Mouse (Mus musculus): ENCODE data around the gene En2. TPM values are rescaled to one million over a fixed set of nuclear protein-coding genes. Genes with fewer than 3 reads are reported as not detected.

Gene En2
- polyA plus RNA-seq, 1 experiment from 2014 or later, result 0.58 TPM

DNA sequence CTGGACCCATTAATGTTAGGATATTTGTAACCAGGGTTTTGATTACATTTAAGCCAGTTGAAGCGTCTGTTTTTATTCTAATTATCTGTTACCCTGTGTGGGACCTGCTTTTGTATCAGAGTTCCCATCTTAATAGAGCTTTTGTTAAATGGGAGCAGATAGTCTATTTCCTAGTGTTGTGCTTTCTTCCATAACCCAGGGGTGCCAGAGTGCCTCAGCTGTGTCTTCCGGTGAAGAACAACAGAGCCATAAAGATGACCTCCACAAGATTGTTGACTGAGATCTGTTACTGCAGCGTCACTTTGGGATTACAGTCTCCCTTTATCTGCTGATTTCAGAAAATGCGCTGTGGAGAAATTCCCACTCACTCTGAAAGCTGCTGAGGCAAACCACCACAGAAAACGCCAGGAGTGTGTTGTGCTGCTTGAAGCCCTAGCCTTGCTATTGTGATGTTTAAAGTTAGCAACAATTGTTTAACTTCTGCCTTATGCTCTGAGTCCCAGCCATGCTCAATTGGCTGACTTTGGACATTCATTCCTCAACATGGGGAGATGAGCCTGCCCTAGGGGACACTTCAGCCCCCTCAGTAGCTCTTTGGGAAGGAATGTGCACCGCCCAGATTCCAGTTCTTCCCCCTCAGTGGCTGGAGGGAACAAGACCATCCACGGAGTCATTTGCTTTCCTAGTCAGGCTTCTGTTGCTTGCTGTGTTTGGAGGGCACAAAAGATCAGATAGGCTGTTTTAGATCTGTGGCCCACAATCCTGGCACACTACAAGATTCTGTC, 33.8 kb downstream of the En2 start:
- peaks cover 19% of the 10 kb centered on the region for H3K27me3 ChIP-seq
- no peak overlapping the region for H3K4me2 ChIP-seq
- H3K4me3 ChIP-seq, result no peak overlapping the region
- no peaks in the 10 kb centered on the region for H3K36me3 ChIP-seq
- no peak for ATAC-seq (ENCODE audit: low FRiP score)
- H3K9ac ChIP-seq, result no peak overlapping the region
- no peaks in the 10 kb centered on the region for H3K9me3 ChIP-seq
- 0 out of 2 replicates have a peak, but pooled peaks cover 10% of the 10 kb centered on the region for H3K4me1 ChIP-seq (replicated peaks)
- no peak overlapping the region for H3K27ac ChIP-seq
- 37% methylated on average over 7 of the region's 7 CpGs for WGBS

GRCm38 (mm10) chr5:28203086-28203485, 37.6 kb downstream of the En2 start:
- ATAC-seq (ENCODE audit: low FRiP score), result no peak
- H3K27ac ChIP-seq, result no peak overlapping the region
- H3K4me2 ChIP-seq, result no peak overlapping the region
- H3K9me3 ChIP-seq, result no peaks in the 10 kb centered on the region
- WGBS, result 79% methylated on average over 6 of the region's 6 CpGs
- no peaks in the 10 kb centered on the region for H3K36me3 ChIP-seq
- H3K4me1 ChIP-seq (replicated peaks), result 0 out of 2 replicates have a peak, but pooled peaks cover 6% of the 10 kb centered on the region
- no peak overlapping the region for H3K4me3 ChIP-seq
- no peak overlapping the region for H3K9ac ChIP-seq
- H3K27me3 ChIP-seq, result peaks cover 50% of the 10 kb centered on the region

GRCm38 (mm10) chr5:28204678-28205077, 39.2 kb downstream of the En2 start:
- H3K27ac ChIP-seq, result no peak overlapping the region
- no peaks in the 10 kb centered on the region for H3K36me3 ChIP-seq
- no peak overlapping the region for H3K9ac ChIP-seq
- H3K4me2 ChIP-seq, result no peak overlapping the region
- ATAC-seq (ENCODE audit: low FRiP score), result no peak
- peaks cover 3% of the 10 kb centered on the region; the same call in 1 of the 2 replicates for H3K4me1 ChIP-seq (replicated peaks)
- 79% methylated on average over 2 of the region's 2 CpGs for WGBS
- H3K27me3 ChIP-seq, result peaks cover 62% of the 10 kb centered on the region
- H3K9me3 ChIP-seq, result no peaks in the 10 kb centered on the region
- no peak overlapping the region for H3K4me3 ChIP-seq

DNA sequence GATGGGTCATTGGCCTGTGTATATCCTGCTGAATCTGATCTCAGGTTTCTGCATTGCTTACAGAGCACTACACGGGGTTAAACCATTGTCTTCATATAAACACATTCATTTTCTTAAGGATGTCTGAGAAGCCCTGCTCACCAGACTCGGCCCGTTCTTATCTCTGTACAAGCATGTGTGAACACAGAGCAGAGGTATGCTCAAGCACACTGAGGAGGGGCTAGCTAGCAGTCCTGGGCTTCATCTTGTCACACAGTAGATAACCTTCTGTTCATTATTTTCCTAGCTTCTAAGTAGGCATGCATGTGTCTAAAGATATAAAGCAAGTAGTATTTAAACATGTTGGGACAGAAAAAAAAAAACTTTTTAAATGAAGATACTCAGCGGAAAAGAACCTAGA, 41.0 kb downstream of the En2 start:
- Histone ChIP-seq H3K27ac (no peak overlapping the region), H3K36me3 (no peaks in the 10 kb centered on the region), H3K4me2 (peak overlapping the region; percentile 15; the same call in 1 of the 2 replicates), H3K9ac (no peak overlapping the region), H3K4me1 (replicated peaks) (peaks cover 17% of the 10 kb centered on the region), H3K9me3 (no peaks in the 10 kb centered on the region), H3K4me3 (no peak overlapping the region), H3K27me3 (peaks cover 77% of the 10 kb centered on the region)
- ATAC-seq (ENCODE audit: low FRiP score), result no peak
- 71% methylated on average over 4 of the region's 4 CpGs for WGBS

- H3K27me3 ChIP-seq, result peaks cover 83% of the 10 kb centered on the region
- H3K9me3 ChIP-seq, result no peaks in the 10 kb centered on the region
- peak overlapping the region; percentile 26 for H3K4me2 ChIP-seq
- H3K27ac ChIP-seq, result no peak overlapping the region
- H3K4me1 ChIP-seq (replicated peaks), result peaks cover 23% of the 10 kb centered on the region
- ATAC-seq (ENCODE audit: low FRiP score), result no peak
- 68% methylated on average over 4 of the region's 4 CpGs for WGBS
- H3K36me3 ChIP-seq, result no peaks in the 10 kb centered on the region
- H3K4me3 ChIP-seq, result 0 out of 2 replicates have a peak overlapping the region, but pooled peaks have one; percentile 5
- H3K9ac ChIP-seq, result 0 out of 2 replicates have a peak overlapping the region, but pooled peaks have one; percentile 46
Observed at GRCm38 (mm10) chr5:28207043-28207442, 41.5 kb downstream of the En2 start.

DNA sequence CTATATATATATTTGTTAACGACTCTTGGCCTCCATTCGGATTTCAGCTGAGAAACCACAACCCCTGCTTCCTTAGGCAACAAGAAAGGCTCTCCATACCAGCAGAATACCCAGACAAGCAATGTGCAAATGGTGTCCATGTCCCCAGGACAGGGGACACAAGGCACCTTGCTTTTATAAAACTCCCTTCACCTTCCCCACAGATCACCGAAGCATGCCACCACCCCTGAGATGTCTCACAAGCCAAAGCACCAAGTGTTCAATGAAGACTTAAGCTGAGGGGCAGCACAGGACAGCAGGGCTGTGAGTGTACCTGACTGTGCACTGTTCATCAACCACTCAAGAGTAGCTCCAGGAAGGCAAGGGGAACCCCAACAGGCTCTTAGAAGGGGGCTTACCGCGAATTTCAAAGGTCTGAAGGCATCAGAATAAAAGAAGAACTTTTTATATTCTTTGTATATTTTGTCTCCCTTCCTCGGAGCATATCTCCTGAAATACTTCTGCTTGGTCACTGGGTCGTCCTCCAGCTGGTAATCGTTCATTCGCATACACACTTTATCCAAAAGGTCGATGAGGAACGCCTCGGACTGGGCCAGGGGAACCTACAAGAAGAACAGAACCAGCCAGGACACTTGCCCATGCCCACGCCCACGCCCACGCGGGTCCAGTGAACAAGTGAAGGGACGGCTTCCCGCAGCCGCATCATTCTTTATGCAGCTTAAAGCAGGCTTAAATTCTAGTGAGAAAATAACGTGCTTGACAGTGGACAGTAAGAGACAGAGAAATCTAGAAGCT, 43.4 kb downstream of the En2 start:
- Histone ChIP-seq H3K27ac (peak overlapping the region; percentile 77; the same call in 1 of the 2 replicates), H3K4me3 (peak overlapping the region; percentile 48), H3K27me3 (peaks cover 87% of the 10 kb centered on the region), H3K36me3 (no peaks in the 10 kb centered on the region), H3K4me1 (replicated peaks) (peaks cover 24% of the 10 kb centered on the region), H3K9ac (peak overlapping the region; percentile 73), H3K9me3 (no peaks in the 10 kb centered on the region), H3K4me2 (peak overlapping the region; percentile 72)
- ATAC-seq (ENCODE audit: low FRiP score), result no peak
- 11% methylated on average over 20 of the region's 20 CpGs for WGBS

DNA sequence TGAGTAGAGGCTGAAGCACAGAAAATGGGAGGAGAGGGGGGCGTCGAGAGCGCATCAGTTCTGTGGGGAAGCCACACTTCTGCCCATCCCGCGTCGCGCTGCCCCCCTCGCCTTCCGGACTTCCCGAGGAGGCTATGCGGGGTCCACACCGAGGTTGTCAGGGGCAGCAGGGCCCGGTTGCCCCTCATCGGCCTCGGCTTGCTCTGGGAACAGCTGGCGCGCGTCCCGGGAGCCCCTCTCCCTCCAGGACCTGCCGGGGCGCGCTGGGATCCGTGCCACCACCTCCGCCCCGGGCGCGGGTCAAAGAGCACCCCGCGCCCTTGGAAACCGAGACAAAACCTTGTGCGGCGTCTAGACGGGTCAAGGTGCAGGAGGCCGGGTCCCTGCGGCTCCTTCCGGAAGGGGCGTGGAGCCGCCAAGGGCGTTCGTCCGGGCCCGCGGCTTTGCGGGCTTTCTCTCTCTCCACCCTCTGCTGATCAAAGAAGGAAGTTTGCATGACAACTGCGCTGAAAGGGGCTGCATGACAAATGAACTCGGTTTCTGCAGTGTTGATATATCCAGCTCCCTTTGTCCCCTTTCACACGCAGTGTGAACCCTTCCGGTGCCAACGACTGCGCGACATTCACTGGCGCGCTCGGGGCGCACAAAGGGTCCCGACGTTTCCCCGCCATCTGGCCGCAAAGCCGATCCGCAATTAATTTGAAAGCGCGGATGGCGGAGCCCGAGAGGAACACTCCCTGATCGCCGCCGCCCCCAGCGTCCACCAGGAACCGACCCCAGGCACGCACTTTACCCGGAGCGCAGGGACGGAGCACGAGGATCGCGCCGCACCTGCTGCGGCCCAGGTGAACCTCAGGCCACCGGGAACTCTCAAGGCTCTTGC, 44.3 kb downstream of the En2 start:
- no peaks in the 10 kb centered on the region for H3K9me3 ChIP-seq
- peak overlapping the region; percentile 48 for H3K4me3 ChIP-seq
- peak overlapping the region; percentile 73 for H3K9ac ChIP-seq
- peak overlapping the region; percentile 72 for H3K4me2 ChIP-seq
- no peaks in the 10 kb centered on the region for H3K36me3 ChIP-seq
- peaks cover 24% of the 10 kb centered on the region for H3K4me1 ChIP-seq (replicated peaks)
- peak; percentile 77 for ATAC-seq (ENCODE audit: low FRiP score)
- H3K27me3 ChIP-seq, result peaks cover 88% of the 10 kb centered on the region
- H3K27ac ChIP-seq, result peak overlapping the region; percentile 77
- WGBS, result under 1% methylated on average over 80 of the region's 80 CpGs

DNA sequence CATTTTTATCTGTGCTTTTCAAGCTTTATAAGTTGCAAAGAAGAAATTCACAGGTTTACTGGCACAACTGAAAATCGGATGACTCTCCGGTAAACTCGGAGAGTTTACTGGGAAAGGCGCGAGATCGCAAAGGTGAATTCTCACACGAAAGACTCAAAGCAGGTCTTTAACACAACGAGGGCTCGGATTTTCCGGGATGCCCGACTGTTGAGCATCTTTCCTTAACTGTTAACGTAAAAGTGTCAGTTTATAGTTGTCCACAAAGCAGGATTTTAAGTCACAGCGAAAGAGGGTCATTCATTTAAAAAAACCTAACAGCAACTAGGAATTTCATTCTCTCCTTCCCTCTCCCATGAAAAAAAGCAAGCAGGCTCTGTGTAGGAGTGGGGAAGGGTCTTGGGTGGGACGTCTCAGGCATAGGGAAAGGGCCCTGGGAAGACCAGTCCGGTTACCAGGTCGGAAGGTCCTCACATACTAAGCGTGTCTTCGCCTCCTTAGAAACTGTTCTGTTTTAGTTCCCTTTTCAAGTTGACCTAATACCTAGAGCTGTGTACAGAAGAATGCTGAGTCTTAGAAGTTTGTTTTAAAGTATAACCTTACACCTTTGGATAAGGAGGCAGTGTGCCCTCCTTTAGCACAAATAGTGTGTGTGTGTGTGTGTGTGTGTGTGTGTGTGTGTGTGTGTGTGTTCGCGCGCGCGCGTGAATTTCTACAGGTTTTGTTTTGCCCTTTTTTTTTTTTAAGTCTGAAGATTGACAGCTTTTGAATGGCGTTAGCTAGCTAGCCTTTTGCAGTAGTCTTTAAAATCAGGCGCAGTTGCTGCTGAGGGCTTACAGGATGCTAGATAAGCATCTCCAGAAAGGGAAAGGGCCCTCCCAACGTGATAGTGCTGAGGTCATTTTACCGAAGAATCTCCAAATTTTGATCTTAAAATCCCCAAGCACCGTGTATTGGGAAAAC, 45.4 kb downstream of the En2 start:
- Histone ChIP-seq H3K27ac (peak overlapping the region; percentile 30), H3K4me3 (peak overlapping the region; percentile 48)

GRCm38 (mm10) chr5:28211651-28212310, 46.3 kb downstream of the En2 start:
- peak; percentile 64; the same call in 1 of the 2 replicates for ATAC-seq (ENCODE audit: low FRiP score)
- Histone ChIP-seq H3K27ac (peak overlapping the region; percentile 50; the same call in 1 of the 2 replicates), H3K27me3 (peaks cover 74% of the 10 kb centered on the region), H3K4me2 (peak overlapping the region; percentile 72), H3K4me3 (no peak overlapping the region), H3K9ac (no peak overlapping the region), H3K9me3 (no peaks in the 10 kb centered on the region), H3K36me3 (no peaks in the 10 kb centered on the region), H3K4me1 (replicated peaks) (peaks cover 24% of the 10 kb centered on the region)
- WGBS, result 2% methylated on average over 15 of the region's 15 CpGs

More for the DNA sequence above, 45.4 kb downstream of the En2 start:
- WGBS, result 2% methylated on average over 29 of the region's 29 CpGs
- Histone ChIP-seq H3K36me3 (no peaks in the 10 kb centered on the region), H3K27me3 (peaks cover 83% of the 10 kb centered on the region), H3K9ac (peak overlapping the region; percentile 73), H3K9me3 (no peaks in the 10 kb centered on the region), H3K4me2 (peak overlapping the region; percentile 72), H3K4me1 (replicated peaks) (peaks cover 24% of the 10 kb centered on the region)
- no peak for ATAC-seq (ENCODE audit: low FRiP score)

DNA sequence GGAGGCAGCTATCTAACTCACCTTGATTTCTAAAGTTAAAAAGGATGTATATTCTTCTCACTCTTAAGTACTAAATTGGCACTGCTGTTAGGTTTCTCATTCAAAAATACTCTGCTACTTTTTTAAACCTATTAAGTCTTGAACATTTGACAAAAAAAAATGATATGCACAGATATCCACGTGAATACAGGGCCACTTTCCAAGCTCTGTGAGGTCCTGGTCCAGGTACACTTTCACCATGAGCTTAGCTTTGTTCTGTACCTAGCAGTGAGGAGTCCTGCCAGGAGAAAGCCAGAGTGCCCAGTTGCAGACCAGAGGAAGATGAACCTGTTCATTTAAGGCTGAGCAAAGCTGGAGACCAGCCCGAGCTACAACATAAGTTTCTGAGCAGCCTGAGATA, 47.9 kb downstream of the En2 start:
- Histone ChIP-seq H3K27ac (no peak overlapping the region), H3K36me3 (no peaks in the 10 kb centered on the region), H3K9ac (no peak overlapping the region), H3K4me2 (no peak overlapping the region), H3K27me3 (peaks cover 62% of the 10 kb centered on the region), H3K9me3 (no peaks in the 10 kb centered on the region), H3K4me1 (replicated peaks) (peaks cover 24% of the 10 kb centered on the region), H3K4me3 (no peak overlapping the region)
- no peak for ATAC-seq (ENCODE audit: low FRiP score)
- 74% methylated on average over 2 of the region's 2 CpGs for WGBS
